Mouse (Mus musculus): ENCODE measurements around the gene Tex22. TPM values are rescaled to one million over a fixed set of nuclear protein-coding genes. Genes with fewer than 3 reads are reported as not detected.

Gene Tex22
- polyA plus RNA-seq, 1 experiment from 2014 or later, result not detected

DNA sequence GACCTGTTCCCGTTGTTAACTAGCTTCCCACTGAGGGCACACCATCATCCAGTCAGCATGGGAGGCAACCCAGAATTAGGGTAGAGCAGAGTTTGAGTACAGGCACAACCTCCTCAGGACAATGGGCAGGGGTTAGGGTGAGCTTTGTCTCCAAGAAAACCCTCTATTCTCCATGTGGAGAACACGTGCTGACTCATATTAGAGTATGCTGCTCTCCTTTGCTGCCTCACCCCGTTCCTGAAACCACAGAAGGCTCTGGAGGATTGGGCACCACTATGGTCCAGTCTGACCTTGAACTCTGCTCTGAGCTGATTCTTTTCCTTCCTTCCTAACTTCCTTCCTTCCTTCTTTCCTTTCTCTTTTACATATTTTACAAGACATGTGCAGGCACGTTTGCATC, 35.9 kb upstream of the Tex22 start:
- Histone ChIP-seq H3K27me3 (no peaks in the 10 kb centered on the region), H3K4me2 (no peak overlapping the region), H3K9me3 (no peaks in the 10 kb centered on the region), H3K4me3 (replicated peaks) (no peak overlapping the region), H3K4me1 (replicated peaks) (no peaks in the 10 kb centered on the region), H3K36me3 (no peaks in the 10 kb centered on the region), H3K9ac (replicated peaks) (no peak overlapping the region), H3K27ac (no peak overlapping the region)
- WGBS, result 87% methylated on average over 4 of the region's 4 CpGs
- no peak for ATAC-seq (ENCODE audit: insufficient number of reproducible peaks, insufficient read depth, low FRiP score, low TSS enrichment, low read depth)

- H3K9me3 ChIP-seq, result no peaks in the 10 kb centered on the region
- no peaks in the 10 kb centered on the region for H3K4me1 ChIP-seq (replicated peaks)
- ATAC-seq (ENCODE audit: insufficient number of reproducible peaks, insufficient read depth, low FRiP score, low TSS enrichment, low read depth), result no peak
- H3K27me3 ChIP-seq, result no peaks in the 10 kb centered on the region
- WGBS, result 86% methylated on average over 15 of the region's 15 CpGs
- peaks cover 20% of the 10 kb centered on the region for H3K36me3 ChIP-seq
- no peak overlapping the region for H3K4me3 ChIP-seq (replicated peaks)
- no peak overlapping the region for H3K27ac ChIP-seq
- no peak overlapping the region for H3K9ac ChIP-seq (replicated peaks)
- H3K4me2 ChIP-seq, result no peak overlapping the region
Observed at GRCm38 (mm10) chr12:113041481-113042439, 32.5 kb upstream of the Tex22 start.

- H3K27ac ChIP-seq, result no peak overlapping the region
- H3K4me2 ChIP-seq, result no peak overlapping the region
- H3K4me3 ChIP-seq (replicated peaks), result no peak overlapping the region
- WGBS, result 97% methylated on average over 2 of the region's 2 CpGs
- no peak overlapping the region for H3K9ac ChIP-seq (replicated peaks)
- H3K27me3 ChIP-seq, result no peaks in the 10 kb centered on the region
- 0 out of 2 replicates have a peak, but pooled peaks cover 3% of the 10 kb centered on the region for H3K4me1 ChIP-seq (replicated peaks)
- H3K36me3 ChIP-seq, result peaks cover 28% of the 10 kb centered on the region
- H3K9me3 ChIP-seq, result no peaks in the 10 kb centered on the region
- no peak for ATAC-seq (ENCODE audit: insufficient number of reproducible peaks, insufficient read depth, low FRiP score, low TSS enrichment, low read depth)
Observed at GRCm38 (mm10) chr12:113042543-113042942, 31.8 kb upstream of the Tex22 start.

DNA sequence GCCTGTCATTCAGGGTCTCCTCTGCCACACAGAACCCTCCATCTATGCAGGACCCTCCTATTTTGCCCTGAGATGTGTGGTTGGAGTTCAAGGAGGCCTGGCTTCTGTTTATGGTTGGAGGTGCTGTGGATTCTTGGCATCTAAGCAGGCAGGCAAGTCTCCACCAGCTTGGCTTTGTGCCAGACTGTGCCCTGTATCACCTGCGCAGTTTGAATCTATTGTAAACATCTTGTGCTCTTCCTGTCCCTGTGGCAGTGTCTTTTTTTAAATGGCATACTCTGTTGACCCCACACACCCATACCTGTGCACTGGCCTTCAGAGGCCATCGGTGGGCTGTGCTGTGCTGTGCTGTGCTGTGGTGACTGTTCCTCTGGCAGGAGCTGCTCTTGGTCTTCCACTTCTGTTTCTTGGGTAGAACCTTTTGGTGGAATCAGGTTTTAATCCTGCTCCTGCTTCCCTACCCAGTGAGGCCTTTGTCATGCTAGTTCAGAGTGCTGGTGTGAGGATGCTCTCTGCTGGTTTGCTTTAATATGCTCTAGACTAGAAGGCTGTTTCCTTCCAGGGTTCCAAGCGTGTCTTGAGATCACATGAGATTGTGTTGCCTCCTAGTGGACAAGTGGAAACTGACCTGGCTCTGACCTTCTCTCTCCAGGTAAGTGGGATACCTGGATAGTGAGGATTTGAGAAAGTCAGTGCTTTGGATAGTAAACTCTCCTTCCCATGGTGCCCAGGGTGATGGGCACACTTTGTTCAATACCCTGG, 29.2 kb upstream of the Tex22 start:
- Histone ChIP-seq H3K27me3 (no peaks in the 10 kb centered on the region), H3K4me2 (no peak overlapping the region), H3K4me3 (replicated peaks) (no peak overlapping the region), H3K9ac (replicated peaks) (no peak overlapping the region), H3K9me3 (no peaks in the 10 kb centered on the region), H3K36me3 (peaks cover 48% of the 10 kb centered on the region), H3K27ac (no peak overlapping the region), H3K4me1 (replicated peaks) (0 out of 2 replicates have a peak, but pooled peaks cover 3% of the 10 kb centered on the region)
- WGBS, result 87% methylated on average over 3 of the region's 3 CpGs
- ATAC-seq (ENCODE audit: insufficient number of reproducible peaks, insufficient read depth, low FRiP score, low TSS enrichment, low read depth), result no peak

- ATAC-seq (ENCODE audit: insufficient number of reproducible peaks, insufficient read depth, low FRiP score, low TSS enrichment, low read depth), result no peak
- H3K27me3 ChIP-seq, result no peaks in the 10 kb centered on the region
- no peak overlapping the region for H3K27ac ChIP-seq
- no peak overlapping the region for H3K4me3 ChIP-seq (replicated peaks)
- no peak overlapping the region for H3K4me2 ChIP-seq
- no peaks in the 10 kb centered on the region for H3K9me3 ChIP-seq
- no peak overlapping the region for H3K9ac ChIP-seq (replicated peaks)
- peaks cover 12% of the 10 kb centered on the region for H3K4me1 ChIP-seq (replicated peaks)
- WGBS, result 93% methylated on average over 15 of the region's 15 CpGs
- H3K36me3 ChIP-seq, result peaks cover 64% of the 10 kb centered on the region
Observed at GRCm38 (mm10) chr12:113046861-113047260, 27.4 kb upstream of the Tex22 start.

DNA sequence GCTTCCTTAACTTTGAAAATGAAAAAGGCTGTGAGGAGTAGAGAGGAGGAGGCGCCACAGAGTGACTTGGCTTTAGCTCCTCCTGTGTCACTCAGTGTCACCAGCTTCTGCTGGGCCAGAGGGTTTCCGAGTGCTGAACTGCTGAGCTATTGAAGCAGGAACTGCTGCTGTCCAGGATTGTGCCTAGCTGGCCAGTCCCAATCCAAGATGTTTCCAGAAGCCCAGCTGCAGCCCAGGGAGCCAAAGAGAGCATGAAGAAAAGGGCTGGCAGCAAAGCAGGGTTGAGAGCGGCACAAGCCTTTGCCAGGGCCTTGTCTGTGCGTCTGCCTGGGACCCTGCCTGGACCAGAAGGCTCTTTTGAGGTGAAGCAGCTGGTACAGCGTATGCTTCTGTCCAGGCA, 26.2 kb upstream of the Tex22 start:
- H3K9ac ChIP-seq (replicated peaks), result no peak overlapping the region
- no peak overlapping the region for H3K27ac ChIP-seq
- H3K9me3 ChIP-seq, result no peaks in the 10 kb centered on the region
- peaks cover 17% of the 10 kb centered on the region for H3K4me1 ChIP-seq (replicated peaks)
- peaks cover 75% of the 10 kb centered on the region for H3K36me3 ChIP-seq
- WGBS, result 85% methylated on average over 5 of the region's 5 CpGs
- no peak for ATAC-seq (ENCODE audit: insufficient number of reproducible peaks, insufficient read depth, low FRiP score, low TSS enrichment, low read depth)
- H3K4me3 ChIP-seq (replicated peaks), result no peak overlapping the region
- no peaks in the 10 kb centered on the region for H3K27me3 ChIP-seq
- H3K4me2 ChIP-seq, result no peak overlapping the region

GRCm38 (mm10) chr12:113049836-113050235, 24.5 kb upstream of the Tex22 start:
- Histone ChIP-seq H3K27ac (no peak overlapping the region), H3K4me2 (no peak overlapping the region), H3K36me3 (peaks cover 82% of the 10 kb centered on the region), H3K4me1 (replicated peaks) (peaks cover 17% of the 10 kb centered on the region), H3K4me3 (replicated peaks) (no peak overlapping the region), H3K9me3 (no peaks in the 10 kb centered on the region), H3K9ac (replicated peaks) (no peak overlapping the region), H3K27me3 (no peaks in the 10 kb centered on the region)
- 88% methylated on average over 9 of the region's 9 CpGs for WGBS
- ATAC-seq (ENCODE audit: insufficient number of reproducible peaks, insufficient read depth, low FRiP score, low TSS enrichment, low read depth), result no peak

GRCm38 (mm10) chr12:113050671-113051070, 23.6 kb upstream of the Tex22 start:
- no peaks in the 10 kb centered on the region for H3K9me3 ChIP-seq
- peaks cover 17% of the 10 kb centered on the region for H3K4me1 ChIP-seq (replicated peaks)
- H3K27ac ChIP-seq, result no peak overlapping the region; the same call in 1 of the 2 replicates
- H3K4me2 ChIP-seq, result no peak overlapping the region
- H3K27me3 ChIP-seq, result no peaks in the 10 kb centered on the region
- 70% methylated on average over 12 of the region's 12 CpGs for WGBS
- no peak overlapping the region for H3K9ac ChIP-seq (replicated peaks)
- no peak for ATAC-seq (ENCODE audit: insufficient number of reproducible peaks, insufficient read depth, low FRiP score, low TSS enrichment, low read depth)
- peaks cover 80% of the 10 kb centered on the region for H3K36me3 ChIP-seq
- H3K4me3 ChIP-seq (replicated peaks), result no peak overlapping the region

- no peaks in the 10 kb centered on the region for H3K9me3 ChIP-seq
- peak overlapping the region; percentile 44 for H3K9ac ChIP-seq (replicated peaks)
- H3K36me3 ChIP-seq, result peaks cover 82% of the 10 kb centered on the region
- H3K4me2 ChIP-seq, result no peak overlapping the region
- peak overlapping the region; percentile 83 for H3K27ac ChIP-seq
- no peaks in the 10 kb centered on the region for H3K27me3 ChIP-seq
- ATAC-seq (ENCODE audit: insufficient number of reproducible peaks, insufficient read depth, low FRiP score, low TSS enrichment, low read depth), result no peak
- 30% methylated on average over 9 of the region's 9 CpGs for WGBS
- peaks cover 17% of the 10 kb centered on the region for H3K4me1 ChIP-seq (replicated peaks)
- no peak overlapping the region for H3K4me3 ChIP-seq (replicated peaks)
Observed at GRCm38 (mm10) chr12:113051628-113052403, 22.5 kb upstream of the Tex22 start.

DNA sequence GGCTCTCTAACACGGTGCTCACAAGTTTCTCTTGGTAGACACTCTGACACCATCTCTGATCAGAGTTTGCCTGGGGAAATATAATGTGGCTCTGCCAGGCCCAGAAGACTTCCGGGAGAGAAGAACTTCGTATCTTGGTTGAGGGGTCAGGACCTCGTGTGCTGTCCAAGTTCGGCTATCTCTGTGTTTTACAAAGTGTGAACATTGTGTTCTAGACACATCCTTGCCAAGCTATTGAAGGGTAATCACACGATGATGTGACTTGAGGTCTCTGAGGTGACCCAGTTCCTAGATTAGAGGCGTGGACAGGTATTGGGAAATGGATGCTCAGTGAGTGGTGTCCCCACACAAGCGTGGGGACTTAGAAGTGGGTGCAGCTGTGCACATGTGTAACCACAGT, 18.2 kb upstream of the Tex22 start:
- Histone ChIP-seq H3K9me3 (no peaks in the 10 kb centered on the region), H3K36me3 (peaks cover 88% of the 10 kb centered on the region), H3K4me3 (replicated peaks) (no peak overlapping the region), H3K27ac (no peak overlapping the region), H3K9ac (replicated peaks) (no peak overlapping the region), H3K4me1 (replicated peaks) (peaks cover 12% of the 10 kb centered on the region), H3K4me2 (no peak overlapping the region), H3K27me3 (no peaks in the 10 kb centered on the region)
- ATAC-seq (ENCODE audit: insufficient number of reproducible peaks, insufficient read depth, low FRiP score, low TSS enrichment, low read depth), result no peak
- WGBS, result 89% methylated on average over 8 of the region's 8 CpGs

DNA sequence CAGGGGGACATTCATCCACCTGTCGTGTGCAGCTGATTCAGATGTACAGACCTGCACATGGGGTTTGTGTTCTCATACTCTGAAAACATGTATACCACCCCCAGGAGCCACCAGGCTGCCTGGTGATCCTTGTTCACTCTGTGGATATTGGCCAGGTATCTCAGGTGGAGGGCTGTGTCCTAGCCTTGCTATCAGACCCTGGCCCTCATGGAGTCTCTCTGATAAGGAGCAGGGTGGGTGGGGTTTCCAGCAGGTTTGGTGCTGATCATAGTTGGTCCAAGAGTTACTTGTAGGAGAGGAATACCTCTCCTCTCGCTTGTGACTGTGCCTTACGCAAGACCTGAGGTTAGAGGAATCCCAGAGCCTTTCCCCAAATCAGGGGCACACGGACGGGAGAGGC, 14.1 kb upstream of the Tex22 start:
- Histone ChIP-seq H3K4me2 (no peak overlapping the region), H3K27ac (no peak overlapping the region), H3K27me3 (no peaks in the 10 kb centered on the region), H3K9me3 (no peaks in the 10 kb centered on the region), H3K4me1 (replicated peaks) (no peaks in the 10 kb centered on the region), H3K36me3 (peaks cover 93% of the 10 kb centered on the region), H3K9ac (replicated peaks) (no peak overlapping the region), H3K4me3 (replicated peaks) (no peak overlapping the region)
- no peak for ATAC-seq (ENCODE audit: insufficient number of reproducible peaks, insufficient read depth, low FRiP score, low TSS enrichment, low read depth)
- WGBS, result 95% methylated on average over 5 of the region's 5 CpGs

Measured in limb, embryonic 12.5 days (tissue).